Mouse (Mus musculus) thymus, adult 18-20 months (tissue): ENCODE measurements around the gene Fgfr2.

ENCODE experiments used
- DNase-seq, 2 experiments: peaks; one replicate each; pipeline ENCODE4 v3.0.0; 2022; ENCODE audit warnings: mixed read lengths in 2 of 2

Fgfr2 gene

GRCm38 (mm10) chr7:133002271-133002670 lies 120.9 kb downstream of the Fgfr2 start:
- no peak for DNase-seq

GRCm38 (mm10) chr7:133001388-133001787 lies 121.8 kb downstream of the Fgfr2 start:
- DNase-seq, result no peak

DNA sequence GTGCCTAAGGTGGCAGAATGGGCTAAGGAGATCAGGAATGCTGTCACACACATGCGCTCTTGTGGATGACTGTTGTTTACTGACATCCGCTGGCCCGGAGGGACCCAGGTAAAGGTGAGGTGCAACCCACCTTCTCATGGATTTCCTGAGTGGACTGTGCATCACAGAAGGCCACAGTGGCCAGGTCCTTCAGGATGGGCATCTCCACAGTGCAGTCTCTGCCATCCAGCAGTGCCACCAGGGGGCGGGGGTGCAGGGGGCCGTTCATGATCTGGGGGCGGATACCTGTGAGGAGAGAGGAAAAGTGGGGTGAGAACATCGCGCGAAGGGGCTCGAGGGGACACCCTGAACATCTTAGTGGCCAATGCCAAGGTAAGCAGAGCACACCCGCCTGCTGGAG lies 124.1 kb downstream of the Fgfr2 start:
- no peak for DNase-seq

GRCm38 (mm10) chr7:132998639-132999038 lies 124.5 kb downstream of the Fgfr2 start:
- DNase-seq, result no peak

GRCm38 (mm10) chr7:132996391-132996790 lies 126.8 kb downstream of the Fgfr2 start:
- DNase-seq, result no peak

GRCm38 (mm10) chr7:132994628-132995191 lies 128.4 kb downstream of the Fgfr2 start:
- DNase-seq, result no peak

DNA sequence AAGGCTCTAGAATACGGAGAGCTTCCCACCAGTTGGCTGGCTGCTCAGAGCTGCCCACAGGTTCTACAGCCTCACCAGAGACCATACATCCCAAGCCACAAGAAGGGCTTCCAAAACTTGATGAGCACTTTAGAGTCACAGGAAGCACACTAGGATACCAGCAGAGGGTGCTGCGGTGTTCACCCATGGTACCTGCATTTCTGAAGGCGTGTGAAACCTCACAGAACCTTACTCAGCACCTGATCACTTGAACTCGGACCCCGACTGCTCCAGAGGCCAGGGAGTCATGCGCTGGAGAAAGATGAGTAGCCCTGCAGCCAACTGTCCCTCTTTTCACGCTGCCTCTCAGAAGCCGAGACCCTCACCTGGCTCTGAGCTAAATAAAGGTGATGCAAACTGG lies 129.0 kb downstream of the Fgfr2 start:
- DNase-seq, result no peak

- DNase-seq, result no peak
Measured at GRCm38 (mm10) chr7:132992967-132993615, 130.1 kb downstream of the Fgfr2 start.

DNA sequence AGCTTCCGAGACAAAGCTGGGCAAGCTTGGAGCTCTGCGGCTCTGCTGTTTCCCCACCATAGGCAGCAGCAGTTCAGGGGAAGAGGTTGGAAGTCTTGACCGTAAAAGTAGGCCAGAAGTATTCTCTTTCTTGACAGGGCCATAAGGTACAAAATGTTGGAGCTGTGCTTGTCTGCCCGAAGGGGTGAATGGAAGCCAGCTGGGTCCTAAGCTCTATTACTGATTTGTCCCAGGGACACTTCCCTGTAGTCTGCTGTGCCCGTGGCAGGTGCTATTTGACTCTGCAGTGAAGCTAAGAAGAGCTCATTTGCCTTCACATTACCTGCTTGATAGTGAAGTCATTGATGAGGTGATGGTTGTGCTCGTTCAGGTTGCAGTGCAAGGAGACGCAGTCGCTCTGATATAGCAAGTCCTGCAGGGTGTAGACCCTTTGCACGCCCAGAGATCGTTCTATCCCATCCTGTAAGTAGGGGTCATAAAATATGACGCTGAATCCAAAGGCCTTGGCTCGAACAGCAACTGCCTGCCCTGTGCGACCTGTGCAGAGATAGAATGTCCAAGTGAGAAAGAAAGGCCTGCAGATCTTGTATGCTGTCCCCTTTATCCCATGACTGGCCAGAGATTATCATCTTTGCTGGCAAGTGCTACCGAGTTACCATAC lies 131.8 kb downstream of the Fgfr2 start:
- DNase-seq, result no peak

DNA sequence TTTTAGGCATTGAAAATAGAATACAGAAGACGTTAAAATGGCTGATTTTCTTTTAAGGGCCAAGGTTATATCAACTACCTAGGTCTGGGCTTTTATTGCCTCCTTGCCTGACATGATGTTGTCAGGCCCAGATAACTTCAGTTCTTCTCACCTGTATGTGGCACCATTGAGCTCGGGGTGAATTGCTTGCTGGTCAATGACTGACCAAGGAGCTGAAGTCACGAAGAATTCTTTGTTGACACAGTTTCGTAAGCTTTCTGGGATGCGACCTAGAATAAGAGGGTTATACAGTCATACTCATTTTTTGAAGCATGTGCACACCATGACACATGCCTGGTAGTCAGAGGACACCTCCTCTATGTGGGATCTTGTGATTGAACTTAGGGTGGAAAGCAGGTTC lies 133.3 kb downstream of the Fgfr2 start:
- DNase-seq, result no peak

- DNase-seq, result no peak
Measured at GRCm38 (mm10) chr7:132982639-132983038, 140.5 kb downstream of the Fgfr2 start.

DNA sequence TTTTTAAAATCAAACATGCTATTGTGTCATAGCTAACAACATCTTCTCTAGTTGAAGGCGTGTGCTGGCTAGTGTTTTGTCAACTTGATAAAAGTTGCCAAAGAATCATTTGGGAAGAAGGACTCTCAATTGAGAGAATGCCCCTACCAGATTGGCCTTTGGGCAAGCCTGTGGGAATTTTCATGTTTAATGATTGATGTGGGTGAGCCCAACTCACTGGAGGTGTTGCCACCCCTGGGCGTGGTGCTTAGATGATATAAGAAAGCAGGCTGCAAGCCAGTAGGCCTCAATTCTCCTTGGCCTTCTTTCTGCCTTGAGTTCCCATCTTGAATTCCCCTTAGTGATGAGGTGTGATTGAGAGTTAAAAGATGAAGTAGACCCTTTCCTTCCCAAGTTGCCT lies 145.2 kb downstream of the Fgfr2 start:
- DNase-seq, result no peak

DNA sequence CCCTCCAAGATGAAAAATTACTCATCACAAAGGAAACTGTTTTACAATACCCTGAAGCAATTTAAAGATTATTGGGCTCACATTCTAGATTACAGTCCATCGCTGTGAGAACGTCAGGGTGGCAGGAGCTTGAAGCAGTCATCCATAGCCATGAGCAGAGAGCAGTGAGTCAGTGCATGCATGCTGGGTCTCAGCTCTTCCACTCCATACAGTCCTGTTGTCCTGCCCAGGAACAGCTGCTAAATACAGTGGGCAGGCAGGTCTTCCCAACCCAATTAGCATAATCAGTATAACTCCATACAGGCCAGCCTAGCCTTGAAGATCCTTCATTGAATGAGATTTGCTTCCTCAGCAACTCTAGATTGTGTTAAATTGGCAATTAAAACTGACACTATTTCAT lies 147.1 kb downstream of the Fgfr2 start:
- DNase-seq, result no peak

DNA sequence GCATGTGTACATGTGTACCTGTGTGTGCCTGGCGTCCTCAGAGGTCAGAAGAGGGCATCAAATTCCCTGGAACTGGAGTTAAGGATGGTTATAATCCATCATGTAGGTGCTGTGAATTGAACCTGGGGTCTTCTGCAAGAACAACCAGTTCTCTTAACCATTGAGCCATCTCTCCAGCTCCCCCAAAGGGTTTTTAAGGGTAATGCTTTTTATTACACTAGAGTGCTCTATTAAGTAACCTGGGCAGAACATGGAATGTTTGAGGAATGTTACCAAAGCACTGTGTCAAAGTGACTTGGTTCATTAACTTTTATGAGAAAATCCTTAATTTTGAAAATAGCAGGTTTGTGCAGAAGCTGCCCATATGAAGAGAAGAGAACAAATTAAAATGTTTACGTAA lies 151.1 kb downstream of the Fgfr2 start:
- DNase-seq, result no peak

DNA sequence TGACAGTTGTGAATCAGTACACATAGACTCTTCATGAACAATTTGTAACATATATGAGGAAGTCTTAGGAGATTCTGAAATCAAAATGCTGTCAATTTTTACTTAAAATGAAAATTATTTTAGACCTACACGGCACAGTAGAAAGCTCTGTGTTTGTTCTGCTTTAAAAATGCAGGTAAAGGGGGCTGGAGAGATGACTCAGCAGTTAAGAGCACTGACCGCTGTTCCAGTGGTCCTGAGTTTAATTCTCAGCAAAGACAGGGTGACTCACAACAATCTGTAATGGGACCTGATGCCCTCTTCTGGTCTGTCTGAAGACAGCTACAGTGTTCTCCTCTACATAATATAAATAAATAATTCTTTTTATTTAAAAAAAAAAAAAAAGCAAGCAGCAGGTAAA lies 157.4 kb downstream of the Fgfr2 start:
- no peak for DNase-seq

GRCm38 (mm10) chr7:132964395-132964794 lies 158.8 kb downstream of the Fgfr2 start:
- DNase-seq, result no peak

DNA sequence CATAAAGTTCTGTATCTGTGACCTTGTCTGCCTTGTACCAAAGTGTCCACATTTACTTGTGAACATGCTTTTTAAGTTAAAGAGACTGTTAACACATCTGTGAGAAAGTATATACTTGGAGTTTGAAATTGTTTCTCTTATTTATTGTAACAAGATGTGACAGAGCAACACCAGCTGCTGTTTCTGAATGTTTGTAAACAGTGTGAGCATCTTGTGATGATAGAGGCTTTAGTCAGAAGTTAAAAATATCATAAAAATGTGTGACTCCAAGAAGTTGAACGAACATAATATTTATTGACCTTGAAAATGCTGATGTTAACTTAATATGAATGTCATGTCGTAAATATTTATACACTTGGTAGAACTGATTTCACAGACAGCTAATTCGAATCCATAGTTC lies 172.5 kb downstream of the Fgfr2 start:
- no peak for DNase-seq

GRCm38 (mm10) chr7:132949968-132950367 lies 173.2 kb downstream of the Fgfr2 start:
- DNase-seq, result no peak

DNA sequence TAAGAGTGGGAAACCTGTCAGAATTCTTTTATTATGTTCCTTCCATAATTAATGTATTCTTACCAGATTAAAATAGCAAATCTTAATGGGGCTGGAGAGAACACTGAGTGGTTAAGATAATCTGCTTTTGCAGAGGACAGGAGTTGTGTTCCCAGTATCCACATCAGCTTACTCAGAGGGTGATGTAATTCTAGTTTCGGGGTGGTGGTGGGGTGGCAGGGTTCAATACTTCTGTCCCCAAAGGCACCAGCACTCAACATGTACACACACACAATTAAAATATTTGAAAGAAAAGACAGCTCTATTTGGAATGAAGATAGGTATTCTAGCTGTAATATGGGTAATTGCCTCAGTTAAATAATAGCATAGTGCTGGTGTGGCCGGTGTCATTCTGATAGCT lies 182.6 kb downstream of the Fgfr2 start:
- DNase-seq, result no peak

DNA sequence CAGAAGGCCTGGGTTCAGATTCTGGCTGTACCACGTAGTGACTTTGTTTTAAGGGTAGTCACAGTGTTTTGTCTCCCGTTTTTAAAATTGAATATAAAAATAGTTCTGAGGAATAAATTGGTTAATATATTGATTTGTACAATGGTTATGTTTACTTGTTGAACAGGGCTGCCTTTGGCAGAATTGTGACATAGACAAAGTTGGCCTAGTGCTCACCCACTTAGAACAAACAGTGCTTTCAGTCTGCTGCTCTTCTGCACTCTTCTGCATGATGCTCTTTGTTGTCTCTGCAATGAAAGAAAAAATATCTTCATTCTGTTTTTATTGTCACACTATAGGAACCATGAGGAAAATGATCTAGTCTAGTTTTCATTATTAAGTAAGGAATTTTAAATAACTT lies 184.0 kb downstream of the Fgfr2 start:
- DNase-seq, result no peak

DNA sequence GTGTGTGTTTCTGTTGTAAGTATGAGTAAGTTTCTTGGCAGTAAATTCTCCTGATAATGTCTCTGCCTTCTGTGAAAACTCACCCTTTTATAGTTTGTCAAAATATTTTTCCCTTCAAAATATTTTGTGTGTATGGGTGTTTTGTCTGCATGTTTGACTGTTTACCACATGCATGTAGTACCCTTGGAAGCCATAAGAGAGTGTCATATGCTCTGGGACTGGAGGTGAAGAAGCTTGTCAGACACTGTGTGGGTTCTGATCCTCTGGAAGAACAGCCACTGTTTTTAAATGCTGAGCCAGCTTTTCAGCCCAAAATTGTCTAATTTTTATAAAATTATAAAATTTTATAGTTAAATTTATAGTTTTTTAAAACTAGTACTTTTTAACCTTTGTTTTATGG lies 188.4 kb downstream of the Fgfr2 start:
- no peak for DNase-seq

- no peak for DNase-seq
Measured at GRCm38 (mm10) chr7:132933331-132933730, 189.8 kb downstream of the Fgfr2 start.

GRCm38 (mm10) chr7:132931560-132932351 lies 191.4 kb downstream of the Fgfr2 start:
- DNase-seq, result peak; percentile 31 to 36
